Mouse (Mus musculus) central nervous system, embryonic 14 days (tissue): ENCODE data around the gene 9530053A07Rik. TPM values are rescaled to one million over a fixed set of nuclear protein-coding genes. Genes with fewer than 3 reads are reported as not detected.

Experiments used
- polyA plus RNA-seq: library from polyadenylated mRNA; depleted of rRNA; stranded (reverse); fragments of >200 nt; gene quantifications from 2 replicates; pipeline ENCODE4 v1.2.3, GENCODE M21; 2012; rRNA removed

9530053A07Rik gene
- 0.04 and 0.05 TPM in 2 replicates for polyA plus RNA-seq

DNA sequence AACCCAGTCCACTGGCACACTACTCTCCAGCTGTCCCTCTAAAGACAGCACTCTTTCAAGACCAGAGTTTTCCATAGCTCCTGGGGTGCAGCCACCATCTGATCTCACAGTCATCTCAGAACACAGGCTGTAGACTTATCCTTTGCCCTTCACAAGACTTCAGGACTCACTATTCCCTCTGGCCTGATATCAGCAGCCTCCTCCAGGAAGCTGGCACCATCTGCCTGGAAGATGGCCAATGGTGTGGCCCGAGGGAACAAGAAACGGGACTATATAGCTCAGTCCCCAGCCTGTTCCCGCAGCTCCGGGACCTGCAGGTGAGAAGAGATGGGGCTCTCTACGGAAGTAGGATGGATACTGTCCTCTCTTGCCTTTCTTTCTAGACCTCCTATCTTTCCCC lies at the start of gene 9530053A07Rik:
Gene 9530053A07Rik, plus strand, starts transcription at position 301 of the 400 bp plus-strand sequence.

GRCm38 (mm10) chr7:28169489-28170422 lies 40.5 kb downstream of the 9530053A07Rik start, which contains the start of gene Fbl:
Gene Fbl (plus strand): TSS chr7:28169710.

GRCm38 (mm10) chr7:28179228-28179627 lies 50.0 kb downstream of the 9530053A07Rik start, which contains the start of gene Dyrk1b:
Gene Dyrk1b (plus strand): TSS chr7:28179469.

Other genes with a start within 250 kb of the 9530053A07Rik start
- gene Zfp974, start 200.0 kb upstream of the 9530053A07Rik start, polyA plus RNA-seq = 7.6 and 8.2 TPM in 2 replicates
- 7.2 and 7.5 TPM in 2 replicates for gene Zfp780b, start 150.3 kb upstream of the 9530053A07Rik start, polyA plus RNA-seq
- gene Zfp850, start 115.4 kb upstream of the 9530053A07Rik start, polyA plus RNA-seq = 3.0 and 3.4 TPM in 2 replicates
- gene Psmc4, start 79.4 kb upstream of the 9530053A07Rik start, polyA plus RNA-seq = 249 and 270 TPM in 2 replicates
- 0.18 and 0.24 TPM in 2 replicates for gene Fcgbp, start 58.2 kb upstream of the 9530053A07Rik start, polyA plus RNA-seq
- gene Fbl, start 40.2 kb downstream of the 9530053A07Rik start, polyA plus RNA-seq = 244 and 245 TPM in 2 replicates
- 34.0 and 36.4 TPM in 2 replicates for gene Dyrk1b, start 50.0 kb downstream of the 9530053A07Rik start, polyA plus RNA-seq
- 59.8 and 66.6 TPM in 2 replicates for gene Eid2, start 138.4 kb downstream of the 9530053A07Rik start, polyA plus RNA-seq
- gene Eid2b, start 148.3 kb downstream of the 9530053A07Rik start, polyA plus RNA-seq = 29.6 and 37.8 TPM in 2 replicates
- gene Selenov, start 161.7 kb downstream of the 9530053A07Rik start, polyA plus RNA-seq = 0.65 and 0.87 TPM in 2 replicates
- gene Dll3, start 172.8 kb downstream of the 9530053A07Rik start, polyA plus RNA-seq = 25.5 and 33.0 TPM in 2 replicates
- gene Timm50, start 182.6 kb downstream of the 9530053A07Rik start, polyA plus RNA-seq = 99.0 and 110 TPM in 2 replicates
- 122 and 126 TPM in 2 replicates for gene Supt5, start 209.3 kb downstream of the 9530053A07Rik start, polyA plus RNA-seq
- gene Rps16, start 221.2 kb downstream of the 9530053A07Rik start, polyA plus RNA-seq = 1,327 and 1,353 TPM in 2 replicates
- 29.3 and 33.4 TPM in 2 replicates for gene Plekhg2, start 243.1 kb downstream of the 9530053A07Rik start, polyA plus RNA-seq